Mouse (Mus musculus) forebrain, embryonic 11.5 days (tissue): ENCODE measurements around the gene Eif5a. TPM values are rescaled to one million over a fixed set of nuclear protein-coding genes. Genes with fewer than 3 reads are reported as not detected.

Experiments
- ATAC-seq: fragments of 200-750 bp; cut with Nextera tagmentation; replicated peaks from 2 replicates; pipeline ENCODE4 v1.8.0; 2017; ENCODE audit warnings: moderate TSS enrichment; ENCODE audit not compliant: low FRiP score
- DNase-seq: peaks from one replicate; pipeline ENCODE4 v3.0.0-alpha.2; 2017; ENCODE audit warnings: low spot score
- H3K27ac ChIP-seq: fragments of 300-500 bp; sonication (generic); 2 replicates; pipeline ENCODE4 v1.5.1; 2014; ENCODE audit warnings: low read depth, low read length
- H3K27me3 ChIP-seq: fragments of 300-500 bp; sonication (generic); 2 replicates; pipeline ENCODE4 v1.6.1; 2014; ENCODE audit warnings: mild to moderate bottlenecking, low read length, mixed read lengths; ENCODE audit not compliant: control insufficient read depth, insufficient read depth
- H3K36me3 ChIP-seq: fragments of 300-500 bp; sonication (generic); 2 replicates; pipeline ENCODE4 v1.6.1; 2014; ENCODE audit warnings: mild to moderate bottlenecking, low read length, moderate library complexity, mixed read lengths; ENCODE audit not compliant: control insufficient read depth, insufficient read depth
- H3K4me1 ChIP-seq: fragments of 300-500 bp; sonication (generic); replicated peaks from 2 replicates; pipeline ENCODE4 v1.6.1; 2014; ENCODE audit warnings: low read length, mixed read lengths; ENCODE audit not compliant: control insufficient read depth, insufficient read depth
- H3K4me2 ChIP-seq: fragments of 300-500 bp; sonication (generic); 2 replicates; pipeline ENCODE4 v1.6.1; 2014; ENCODE audit warnings: low read depth, mild to moderate bottlenecking, low read length, moderate library complexity, mixed read lengths; ENCODE audit not compliant: severe bottlenecking
- H3K4me3 ChIP-seq: fragments of 300-500 bp; sonication (generic); 2 replicates; pipeline ENCODE4 v1.5.1; 2014; ENCODE audit warnings: low read depth, low read length
- H3K9ac ChIP-seq: fragments of 300-500 bp; sonication (generic); 2 replicates; pipeline ENCODE4 v1.6.1; 2014; ENCODE audit warnings: low read length
- H3K9me3 ChIP-seq: fragments of 300-500 bp; sonication (generic); 2 replicates; pipeline ENCODE4 v1.6.1; 2016; ENCODE audit warnings: low read length, mixed read lengths; ENCODE audit not compliant: control insufficient read depth
- WGBS: fragments of 180-500 bp; shearing (Covaris S2); extraction: QIAGEN DNeasy Blood & Tissue Kit; methylation state at CpG from one replicate; pipeline ENCODE4 v1.1.7; 2014; 5-methylcytosine and 5-hydroxymethylcytosine counted together
- polyA plus RNA-seq: library from polyadenylated mRNA; unstranded; fragments of >200 nt; fragmentation: Nextera tagmentation; extraction: Ambion mirVana; gene quantifications from 2 replicates; pipeline ENCODE4 v1.2.1, GENCODE M21; 2014

The Eif5a gene
- polyA plus RNA-seq, 1 experiment from 2014 or later = 2,045 TPM

GRCm38 (mm10) chr11:69910177-69910576 lies 11.6 kb downstream of the Eif5a start:
- H3K9me3 ChIP-seq = no peaks in the 10 kb centered on the region

GRCm38 (mm10) chr11:69909174-69909573 lies 12.6 kb downstream of the Eif5a start:
- H3K4me2 ChIP-seq = no peak overlapping the region
- DNase-seq (no peak), ATAC-seq (no peak)
- H3K4me1 ChIP-seq = peaks cover 3% of the 10 kb centered on the region; the same call in 1 of the 2 replicates
- no peak overlapping the region for H3K9ac ChIP-seq
- WGBS = 92% methylated on average over 5 of the region's 5 CpGs
- no peaks in the 10 kb centered on the region for H3K27me3 ChIP-seq
- H3K4me3 ChIP-seq = no peak overlapping the region
- H3K36me3 ChIP-seq = peaks cover 42% of the 10 kb centered on the region
- no peak overlapping the region for H3K27ac ChIP-seq
- H3K9me3 ChIP-seq = no peaks in the 10 kb centered on the region

More at GRCm38 (mm10) chr11:69910177-69910576, 11.6 kb downstream of the Eif5a start:
- peaks cover 42% of the 10 kb centered on the region for H3K36me3 ChIP-seq
- 95% methylated on average over 8 of the region's 8 CpGs for WGBS
- H3K27me3 ChIP-seq = no peaks in the 10 kb centered on the region
- no peak overlapping the region for H3K4me2 ChIP-seq
- no peak overlapping the region for H3K9ac ChIP-seq
- H3K4me3 ChIP-seq = no peak overlapping the region
- no peak overlapping the region for H3K27ac ChIP-seq
- ATAC-seq = no peak
- no peak for DNase-seq
- H3K4me1 ChIP-seq = peaks cover 11% of the 10 kb centered on the region

GRCm38 (mm10) chr11:69908645-69909044 lies 13.1 kb downstream of the Eif5a start:
- H3K4me1 ChIP-seq = peaks cover 3% of the 10 kb centered on the region; the same call in 1 of the 2 replicates
- no peaks in the 10 kb centered on the region for H3K9me3 ChIP-seq
- H3K27me3 ChIP-seq = no peaks in the 10 kb centered on the region
- 97% methylated on average over 11 of the region's 11 CpGs for WGBS
- no peak overlapping the region for H3K9ac ChIP-seq
- H3K4me2 ChIP-seq = no peak overlapping the region
- DNase-seq (no peak), ATAC-seq (no peak)
- H3K36me3 ChIP-seq = peaks cover 42% of the 10 kb centered on the region
- H3K4me3 ChIP-seq = no peak overlapping the region
- no peak overlapping the region for H3K27ac ChIP-seq

GRCm38 (mm10) chr11:69904311-69904710 lies 17.4 kb downstream of the Eif5a start:
- Histone ChIP-seq H3K36me3 (peaks cover 27% of the 10 kb centered on the region; the same call in 1 of the 2 replicates), H3K9me3 (no peaks in the 10 kb centered on the region), H3K4me3 (no peak overlapping the region), H3K27ac (no peak overlapping the region), H3K27me3 (no peaks in the 10 kb centered on the region), H3K4me2 (no peak overlapping the region), H3K4me1 (peaks cover 3% of the 10 kb centered on the region; the same call in 1 of the 2 replicates), H3K9ac (no peak overlapping the region)
- DNase-seq (no peak), ATAC-seq (no peak)
- 94% methylated on average over 9 of the region's 9 CpGs for WGBS

GRCm38 (mm10) chr11:69902972-69903371 lies 18.8 kb downstream of the Eif5a start:
- ATAC-seq = no peak
- H3K4me2 ChIP-seq = peak overlapping the region; percentile 93
- DNase-seq = no peak
- 89% methylated on average over 13 of the region's 13 CpGs for WGBS
- H3K9me3 ChIP-seq = no peaks in the 10 kb centered on the region
- H3K27ac ChIP-seq = no peak overlapping the region
- H3K36me3 ChIP-seq = peaks cover 15% of the 10 kb centered on the region; the same call in 1 of the 2 replicates
- no peak overlapping the region for H3K9ac ChIP-seq
- H3K27me3 ChIP-seq = no peaks in the 10 kb centered on the region
- H3K4me1 ChIP-seq = peaks cover 3% of the 10 kb centered on the region; the same call in 1 of the 2 replicates
- H3K4me3 ChIP-seq = peak overlapping the region; percentile 96

GRCm38 (mm10) chr11:69901993-69902392 lies 19.8 kb downstream of the Eif5a start:
- ATAC-seq = peak; percentile 5; the same call in 1 of the 2 replicates
- Histone ChIP-seq H3K4me1 (peaks cover 3% of the 10 kb centered on the region; the same call in 1 of the 2 replicates), H3K9me3 (no peaks in the 10 kb centered on the region), H3K27me3 (no peaks in the 10 kb centered on the region), H3K9ac (peak overlapping the region; percentile 89), H3K4me3 (peak overlapping the region; percentile 96), H3K36me3 (peaks cover 8% of the 10 kb centered on the region; the same call in 1 of the 2 replicates), H3K4me2 (peak overlapping the region; percentile 93), H3K27ac (peak overlapping the region; percentile 96)
- DNase-seq = no peak
- WGBS = under 1% methylated on average over 39 of the region's 39 CpGs

- DNase-seq (peak; percentile 97), ATAC-seq (peak; percentile 80)
- peaks cover 3% of the 10 kb centered on the region; the same call in 1 of the 2 replicates for H3K4me1 ChIP-seq
- no peaks in the 10 kb centered on the region for H3K9me3 ChIP-seq
- H3K4me2 ChIP-seq = peak overlapping the region; percentile 93
- WGBS = under 1% methylated on average over 42 of the region's 42 CpGs
- H3K27me3 ChIP-seq = no peaks in the 10 kb centered on the region
- H3K4me3 ChIP-seq = peak overlapping the region; percentile 96
- peak overlapping the region; percentile 96 for H3K27ac ChIP-seq
- peaks cover 8% of the 10 kb centered on the region; the same call in 1 of the 2 replicates for H3K36me3 ChIP-seq
- H3K9ac ChIP-seq = peak overlapping the region; percentile 89
These were observed 20.3 kb downstream of the Eif5a start for GRCm38 (mm10) chr11:69901406-69901846.

GRCm38 (mm10) chr11:69900471-69901405 lies 21.0 kb downstream of the Eif5a start, which contains the start of the genes 2810408A11Rik and Neurl4:
2810408A11Rik (minus strand) TSS chr11:69900987.
Neurl4 (plus strand) TSS chr11:69901072.
- H3K36me3 ChIP-seq = peaks cover 3% of the 10 kb centered on the region; the same call in 1 of the 2 replicates
- peak within 1 kb of the TSS; percentile 93 for H3K4me2 ChIP-seq
- peak within 1 kb of the TSS; percentile 96 for H3K4me3 ChIP-seq
- ATAC-seq = peak; percentile 93
- H3K9ac ChIP-seq = peak within 1 kb of the TSS; percentile 99
- peaks cover 3% of the 10 kb centered on the region; the same call in 1 of the 2 replicates for H3K4me1 ChIP-seq
- no peaks in the 10 kb centered on the region for H3K9me3 ChIP-seq
- no peaks in the 10 kb centered on the region for H3K27me3 ChIP-seq
- WGBS = under 1% methylated on average over 38 of the region's 38 CpGs
- H3K27ac ChIP-seq = peak within 1 kb of the TSS; percentile 96
- peak; percentile 93 for DNase-seq
